Mouse (Mus musculus) liver, adult 10 weeks (tissue): ENCODE data around the gene Mrps9. TPM values are rescaled to one million over a fixed set of nuclear protein-coding genes. Genes with fewer than 3 reads are reported as not detected.

Experiments used
- polyA plus RNA-seq: library from polyadenylated mRNA; stranded (reverse); fragments of 350-450 nt; fragmentation: Illumina TruSeq; extraction: RNeasy Lipid Tissue Mini Kit (QIAGEN cat#74804); gene quantifications from one replicate; pipeline ENCODE4 v1.2.3, GENCODE M21; 2014; ENCODE audit warnings: low read depth, low replicate concordance

Gene Mrps9
- polyA plus RNA-seq = 24.8 TPM

GRCm38 (mm10) chr1:42850663-42851397 is at the start of gene Mrps9:
Gene Mrps9 (plus strand): TSS chr1:42851233.

GRCm38 (mm10) chr1:42952734-42953481 is 101.9 kb downstream of the Mrps9 start, which contains the start of gene Gpr45:
Gene Gpr45 (plus strand): TSS chr1:42952872.

Other genes with a start within 250 kb of the Mrps9 start
- not detected for gene Pou3f3, start 155.5 kb upstream of the Mrps9 start, polyA plus RNA-seq
- gene Gpr45, start 101.6 kb downstream of the Mrps9 start, polyA plus RNA-seq = not detected
- gene Tgfbrap1, start 247.4 kb downstream of the Mrps9 start, polyA plus RNA-seq = 9.3 TPM
- gene AI597479, start 247.5 kb downstream of the Mrps9 start, polyA plus RNA-seq = 14.1 TPM